Comparison of ENCODE assay signal across 8 mouse cellular contexts in genomic region chr2:126676122-126676515, GRCm38 (mm10). TPM values are rescaled to one million over a fixed set of nuclear protein-coding genes. Genes with fewer than 3 reads are reported as not detected.
DNase-seq lines count a peak whose midpoint lies in the region; ATAC-seq lines count a peak whose summit lies in the region.

Gene Gabpb1 (minus strand): TSS chr2:126676337.

- H3K27me3 ChIP-seq in neural tube, embryonic 11.5 days (ENCODE audit: control insufficient read depth, insufficient read depth, low read length), result no peaks in the 10 kb centered on the region
- no peaks in the 10 kb centered on the region for H3K27me3 ChIP-seq in midbrain, embryonic 15.5 days (replicated peaks)

- 31% methylated on average over 12 of the region's 12 CpGs for WGBS in neural tube, embryonic 11.5 days
- WGBS in midbrain, embryonic 15.5 days, result 25% methylated on average over 12 of the region's 12 CpGs

- H3K9ac ChIP-seq in neural tube, embryonic 11.5 days (ENCODE audit: low read length), result peak within 1 kb of the TSS; percentile 100
- peak within 1 kb of the TSS; percentile 92 for H3K9ac ChIP-seq in midbrain, embryonic 15.5 days

- no peaks in the 10 kb centered on the region for H3K9me3 ChIP-seq in neural tube, embryonic 11.5 days (ENCODE audit: control insufficient read depth, low read length)
- no peaks in the 10 kb centered on the region for H3K9me3 ChIP-seq in midbrain, embryonic 15.5 days

- ATAC-seq in neural tube, embryonic 11.5 days (ENCODE audit: insufficient read depth, low FRiP score, low TSS enrichment), result no peak
- no peak for ATAC-seq in granulocyte monocyte progenitor cell, adult 5-6 weeks (replicated peaks; ENCODE audit: poor library complexity, severe bottlenecking)
- no peak for ATAC-seq in midbrain, embryonic 15.5 days (replicated peaks)

- H3K4me1 ChIP-seq in neural tube, embryonic 11.5 days (ENCODE audit: control insufficient read depth, insufficient read depth, low read length), result peaks cover 3% of the 10 kb centered on the region; the same call in 1 of the 2 replicates
- H3K4me1 ChIP-seq in brown adipose tissue, adult 24 weeks (ENCODE audit: control insufficient read depth, insufficient read depth, insufficient read length, low read length), result peaks cover 12% of the 10 kb centered on the region
- H3K4me1 ChIP-seq in midbrain, embryonic 15.5 days, result peaks cover 45% of the 10 kb centered on the region

- H3K27ac ChIP-seq in neural tube, embryonic 11.5 days (ENCODE audit: low read depth, low read length), result peak within 1 kb of the TSS; percentile 100
- peak within 1 kb of the TSS; percentile 99 for H3K27ac ChIP-seq in brown adipose tissue, adult 24 weeks (replicated peaks; ENCODE audit: low read depth, low read length)
- H3K27ac ChIP-seq in midbrain, embryonic 15.5 days, result peak within 1 kb of the TSS; percentile 100

- DNase-seq in neural tube, embryonic 11.5 days (ENCODE audit: low spot score), result no peak
- no peak for DNase-seq in neural tube, embryonic 10.5 days (ENCODE audit: extremely low spot score, low spot score)
- no peak for DNase-seq in layer of hippocampus, postnatal 36 days
- no peak for DNase-seq in ovary, postnatal 14 days (ENCODE audit: low spot score)
- no peak for DNase-seq in ovary, postnatal 36 days (ENCODE audit: low spot score)

- no peaks in the 10 kb centered on the region; the same call in 1 of the 2 replicates for H3K36me3 ChIP-seq in neural tube, embryonic 11.5 days (ENCODE audit: control insufficient read depth, insufficient read depth, low read length)
- H3K36me3 ChIP-seq in midbrain, embryonic 15.5 days (replicated peaks), result peaks cover 4% of the 10 kb centered on the region; the same call in 1 of the 2 replicates

- H3K4me3 ChIP-seq in neural tube, embryonic 11.5 days (ENCODE audit: low read depth, low read length), result peak within 1 kb of the TSS; percentile 98
- H3K4me3 ChIP-seq in brown adipose tissue, adult 24 weeks (ENCODE audit: insufficient read depth, low read depth, low read length), result peak within 1 kb of the TSS; percentile 78
- H3K4me3 ChIP-seq in midbrain, embryonic 15.5 days, result peak within 1 kb of the TSS; percentile 68

- peak within 1 kb of the TSS; percentile 55 for H3K4me2 ChIP-seq in neural tube, embryonic 11.5 days (ENCODE audit: low read depth)
- peak within 1 kb of the TSS; percentile 83 for H3K4me2 ChIP-seq in midbrain, embryonic 15.5 days

RNA-seq across cellular contexts. Expression of gene Gabpb1, which starts in this region (rescaled TPM):
- 81.8 and 82.6 TPM in 2 replicates for polyA plus RNA-seq in neural tube, embryonic 11.5 days (2014; fragmentation: Nextera tagmentation; extraction: Ambion mirVana)
- 4.0 and 6.6 TPM in 2 replicates for polyA plus RNA-seq in brown adipose tissue, adult 24 weeks (2012; ENCODE audit: insufficient read depth, insufficient read length, missing spikeins)
- 32.9 and 38.2 TPM in 2 replicates for total RNA-seq in granulocyte monocyte progenitor cell, adult 5-6 weeks (2014; fragmentation: Nextera tagmentation)
- total RNA-seq in granulocyte monocyte progenitor cell, adult 5-6 weeks (2017), result 31.2 and 37.4 TPM in 2 replicates
- 10 to 100 TPM; 17.1 to 23.0 TPM for total RNA-seq in layer of hippocampus, postnatal 36 days (2021)
- 41.3 and 44.1 TPM in 2 replicates for polyA plus RNA-seq in midbrain, embryonic 15.5 days (2015; fragmentation: Nextera tagmentation; extraction: Ambion mirVana)
